Mouse (Mus musculus): Measurements from ENCODE around the gene Prkn. TPM values are rescaled to one million over a fixed set of nuclear protein-coding genes. Genes with fewer than 3 reads are reported as not detected.

Prkn gene
- polyA plus RNA-seq, 1 experiment from 2014 or later: 2.4 TPM

- no peak overlapping the region for H3K4me3 ChIP-seq
- 85% methylated on average over 4 of the region's 4 CpGs for WGBS
- H3K36me3 ChIP-seq: no peaks in the 10 kb centered on the region
These were observed 190.8 kb downstream of the Prkn start for GRCm38 (mm10) chr17:11030936-11031335.

GRCm38 (mm10) chr17:11032366-11032765 is 192.2 kb downstream of the Prkn start:
- WGBS: 85% methylated on average over 2 of the region's 2 CpGs
- Histone ChIP-seq H3K27ac (no peak overlapping the region), H3K27me3 (no peaks in the 10 kb centered on the region), H3K9ac (no peak overlapping the region), H3K9me3 (replicated peaks) (no peaks in the 10 kb centered on the region), H3K4me1 (no peaks in the 10 kb centered on the region), H3K36me3 (no peaks in the 10 kb centered on the region), H3K4me3 (no peak overlapping the region), H3K4me2 (replicated peaks) (no peak overlapping the region)
- ATAC-seq (ENCODE audit: low FRiP score): no peak

More at GRCm38 (mm10) chr17:11030936-11031335, 190.8 kb downstream of the Prkn start:
- Histone ChIP-seq H3K27ac (no peak overlapping the region), H3K4me1 (no peaks in the 10 kb centered on the region), H3K9ac (no peak overlapping the region), H3K4me2 (replicated peaks) (no peak overlapping the region), H3K9me3 (replicated peaks) (no peaks in the 10 kb centered on the region), H3K27me3 (no peaks in the 10 kb centered on the region)
- ATAC-seq (ENCODE audit: low FRiP score): no peak

- no peak for ATAC-seq (ENCODE audit: low FRiP score)
- Histone ChIP-seq H3K4me3 (no peak overlapping the region), H3K9ac (no peak overlapping the region), H3K36me3 (no peaks in the 10 kb centered on the region), H3K27ac (no peak overlapping the region), H3K4me1 (no peaks in the 10 kb centered on the region), H3K4me2 (replicated peaks) (no peak overlapping the region), H3K27me3 (no peaks in the 10 kb centered on the region), H3K9me3 (replicated peaks) (no peaks in the 10 kb centered on the region)
- WGBS: 59% methylated on average over 2 of the region's 2 CpGs
These were observed 193.4 kb downstream of the Prkn start for GRCm38 (mm10) chr17:11033594-11033993.

GRCm38 (mm10) chr17:11038272-11038671 is 198.1 kb downstream of the Prkn start:
- H3K4me3 ChIP-seq: no peak overlapping the region
- H3K27me3 ChIP-seq: no peaks in the 10 kb centered on the region
- no peak overlapping the region for H3K4me2 ChIP-seq (replicated peaks)
- H3K9me3 ChIP-seq (replicated peaks): no peaks in the 10 kb centered on the region
- no peaks in the 10 kb centered on the region for H3K4me1 ChIP-seq
- 96% methylated on average over 1 of the region's 1 CpGs for WGBS
- no peak for ATAC-seq (ENCODE audit: low FRiP score)
- H3K27ac ChIP-seq: no peak overlapping the region
- H3K36me3 ChIP-seq: no peaks in the 10 kb centered on the region
- no peak overlapping the region for H3K9ac ChIP-seq

GRCm38 (mm10) chr17:11058986-11059385 is 218.8 kb downstream of the Prkn start:
- no peaks in the 10 kb centered on the region for H3K36me3 ChIP-seq
- H3K4me3 ChIP-seq: no peak overlapping the region
- H3K9ac ChIP-seq: no peak overlapping the region
- H3K9me3 ChIP-seq (replicated peaks): no peaks in the 10 kb centered on the region
- H3K27ac ChIP-seq: no peak overlapping the region
- H3K4me2 ChIP-seq (replicated peaks): no peak overlapping the region
- no peak for ATAC-seq (ENCODE audit: low FRiP score)
- H3K4me1 ChIP-seq: no peaks in the 10 kb centered on the region
- no peaks in the 10 kb centered on the region for H3K27me3 ChIP-seq
- WGBS: 92% methylated on average over 1 of the region's 1 CpGs

- peak overlapping the region; percentile 48 for H3K4me2 ChIP-seq (replicated peaks)
These were observed 227.0 kb downstream of the Prkn start for GRCm38 (mm10) chr17:11067076-11067703.

GRCm38 (mm10) chr17:11067704-11068475 is 227.7 kb downstream of the Prkn start:
- Histone ChIP-seq H3K9me3 (replicated peaks) (no peaks in the 10 kb centered on the region), H3K27ac (peak overlapping the region; percentile 76), H3K4me1 (peaks cover 20% of the 10 kb centered on the region), H3K9ac (no peak overlapping the region), H3K4me2 (replicated peaks) (peak overlapping the region; percentile 48), H3K4me3 (peak overlapping the region; percentile 18), H3K36me3 (no peaks in the 10 kb centered on the region), H3K27me3 (no peaks in the 10 kb centered on the region)
- peak; percentile 93 for ATAC-seq (ENCODE audit: low FRiP score)
- 4% methylated on average over 14 of the region's 14 CpGs for WGBS

More at GRCm38 (mm10) chr17:11067076-11067703, 227.0 kb downstream of the Prkn start:
- H3K9me3 ChIP-seq (replicated peaks): no peaks in the 10 kb centered on the region
- H3K36me3 ChIP-seq: no peaks in the 10 kb centered on the region
- WGBS: 4% methylated on average over 16 of the region's 16 CpGs
- ATAC-seq (ENCODE audit: low FRiP score): peak; percentile 36
- H3K9ac ChIP-seq: 0 out of 2 replicates have a peak overlapping the region, but pooled peaks have one; percentile 23
- H3K27me3 ChIP-seq: no peaks in the 10 kb centered on the region
- peak overlapping the region; percentile 76 for H3K27ac ChIP-seq
- peak overlapping the region; percentile 18 for H3K4me3 ChIP-seq
- H3K4me1 ChIP-seq: peaks cover 20% of the 10 kb centered on the region

- ATAC-seq (ENCODE audit: low FRiP score): no peak
- no peak overlapping the region for H3K4me2 ChIP-seq (replicated peaks)
- H3K36me3 ChIP-seq: no peaks in the 10 kb centered on the region
- no peak overlapping the region for H3K9ac ChIP-seq
- no peaks in the 10 kb centered on the region for H3K9me3 ChIP-seq (replicated peaks)
- no peaks in the 10 kb centered on the region for H3K27me3 ChIP-seq
- no peak overlapping the region for H3K27ac ChIP-seq
- H3K4me3 ChIP-seq: no peak overlapping the region
- H3K4me1 ChIP-seq: peaks cover 20% of the 10 kb centered on the region
These were observed 230.8 kb downstream of the Prkn start for GRCm38 (mm10) chr17:11070996-11071395.

- Histone ChIP-seq H3K4me2 (replicated peaks) (no peak overlapping the region), H3K4me3 (no peak overlapping the region), H3K4me1 (peaks cover 6% of the 10 kb centered on the region; the same call in 1 of the 2 replicates), H3K9me3 (replicated peaks) (no peaks in the 10 kb centered on the region), H3K27me3 (no peaks in the 10 kb centered on the region), H3K36me3 (no peaks in the 10 kb centered on the region), H3K27ac (no peak overlapping the region), H3K9ac (no peak overlapping the region)
- peak; percentile 64 for ATAC-seq (ENCODE audit: low FRiP score)
- WGBS: 45% methylated on average over 6 of the region's 6 CpGs
These were observed 236.2 kb downstream of the Prkn start for GRCm38 (mm10) chr17:11076319-11076903.

GRCm38 (mm10) chr17:11086492-11086891 is 246.3 kb downstream of the Prkn start:
- Histone ChIP-seq H3K4me1 (peaks cover 2% of the 10 kb centered on the region; the same call in 1 of the 2 replicates), H3K4me2 (replicated peaks) (no peak overlapping the region), H3K27me3 (no peaks in the 10 kb centered on the region), H3K9me3 (replicated peaks) (no peaks in the 10 kb centered on the region), H3K27ac (no peak overlapping the region), H3K36me3 (no peaks in the 10 kb centered on the region), H3K4me3 (no peak overlapping the region), H3K9ac (no peak overlapping the region)
- WGBS: 58% methylated on average over 1 of the region's 1 CpGs
- no peak for ATAC-seq (ENCODE audit: low FRiP score)

- Histone ChIP-seq H3K9ac (no peak overlapping the region), H3K27ac (no peak overlapping the region), H3K4me2 (replicated peaks) (no peak overlapping the region), H3K4me3 (no peak overlapping the region), H3K27me3 (no peaks in the 10 kb centered on the region), H3K36me3 (no peaks in the 10 kb centered on the region), H3K4me1 (peaks cover 2% of the 10 kb centered on the region; the same call in 1 of the 2 replicates), H3K9me3 (replicated peaks) (no peaks in the 10 kb centered on the region)
- no peak for ATAC-seq (ENCODE audit: low FRiP score)
- WGBS: 70% methylated on average over 5 of the region's 5 CpGs
These were observed 246.9 kb downstream of the Prkn start for GRCm38 (mm10) chr17:11087088-11087487.

- H3K36me3 ChIP-seq: no peaks in the 10 kb centered on the region
- H3K4me1 ChIP-seq: peaks cover 5% of the 10 kb centered on the region
- ATAC-seq (ENCODE audit: low FRiP score): no peak
- H3K27ac ChIP-seq: peak overlapping the region; percentile 49; the same call in 1 of the 2 replicates
- no peaks in the 10 kb centered on the region for H3K27me3 ChIP-seq
- no peak overlapping the region for H3K4me3 ChIP-seq
- H3K9me3 ChIP-seq (replicated peaks): no peaks in the 10 kb centered on the region
- no peak overlapping the region for H3K9ac ChIP-seq
- 37% methylated on average over 8 of the region's 8 CpGs for WGBS
- no peak overlapping the region for H3K4me2 ChIP-seq (replicated peaks)
These were observed 247.6 kb downstream of the Prkn start for GRCm38 (mm10) chr17:11087823-11088222.

Measured in hindbrain, embryonic 12.5 days (tissue).